Mouse (Mus musculus) embryonic facial prominence, embryonic 14.5 days (tissue): Measurements from ENCODE around the gene Sun2. TPM values are rescaled to one million over a fixed set of nuclear protein-coding genes. Genes with fewer than 3 reads are reported as not detected.

Experiments
- ATAC-seq: fragments of 200-750 bp; cut with Nextera tagmentation; 2 replicates; pipeline ENCODE4 v1.8.0; 2017; ENCODE audit warnings: low read depth, moderate number of reproducible peaks, moderate TSS enrichment
- DNase-seq: peaks from one replicate; pipeline ENCODE4 v3.0.0-alpha.2; 2015; ENCODE audit warnings: low spot score
- H3K27ac ChIP-seq: fragments of 300-500 bp; sonication (generic); replicated peaks from 2 replicates; pipeline ENCODE4 v1.5.1; 2014; ENCODE audit warnings: low read depth, mild to moderate bottlenecking, low read length, moderate library complexity
- H3K27me3 ChIP-seq: fragments of 300-500 bp; sonication (generic); replicated peaks from 2 replicates; pipeline ENCODE4 v1.6.1; 2014; ENCODE audit warnings: low read length; ENCODE audit not compliant: control insufficient read depth, insufficient read depth
- H3K36me3 ChIP-seq: fragments of 300-500 bp; sonication (generic); 2 replicates; pipeline ENCODE4 v1.6.1; 2014; ENCODE audit warnings: low read length, mixed read lengths; ENCODE audit not compliant: control insufficient read depth, insufficient read depth
- H3K4me1 ChIP-seq: fragments of 300-500 bp; sonication (generic); 2 replicates; pipeline ENCODE4 v1.6.1; 2014; ENCODE audit warnings: antibody characterized with exemption, low read length; ENCODE audit not compliant: control insufficient read depth, insufficient read depth
- H3K4me2 ChIP-seq: fragments of 300-500 bp; sonication (generic); 2 replicates; pipeline ENCODE4 v1.6.1; 2014; ENCODE audit warnings: low read depth, mild to moderate bottlenecking, low read length, moderate library complexity, mixed read lengths
- H3K4me3 ChIP-seq: fragments of 300-500 bp; sonication (generic); 2 replicates; pipeline ENCODE4 v1.5.1; 2014; ENCODE audit warnings: low read depth, mild to moderate bottlenecking, low read length
- H3K9ac ChIP-seq: fragments of 300-500 bp; sonication (generic); 2 replicates; pipeline ENCODE4 v1.6.1; 2014; ENCODE audit warnings: low read depth, mild to moderate bottlenecking, low read length, moderate library complexity, mixed read lengths
- H3K9me3 ChIP-seq: fragments of 300-500 bp; sonication (generic); 2 replicates; pipeline ENCODE4 v1.6.1; 2016; ENCODE audit warnings: low read length; ENCODE audit not compliant: control insufficient read depth
- WGBS: fragments of 180-500 bp; shearing (Covaris S2); extraction: QIAGEN DNeasy Blood & Tissue Kit; methylation state at CpG from one replicate; pipeline ENCODE4 v1.1.7; 2014; 5-methylcytosine and 5-hydroxymethylcytosine counted together
- polyA plus RNA-seq: library from polyadenylated mRNA; unstranded; fragments of >200 nt; fragmentation: Nextera tagmentation; extraction: Ambion mirVana; gene quantifications from 2 replicates; pipeline ENCODE4 v1.2.1, GENCODE M21; 2014

Gene Sun2
- polyA plus RNA-seq, 1 experiment from 2014 or later = 5.9 TPM

GRCm38 (mm10) chr15:79706603-79707214, 35.6 kb downstream of the Sun2 start:
- no peaks in the 10 kb centered on the region for H3K4me1 ChIP-seq
- H3K9ac ChIP-seq = no peak overlapping the region
- 87% methylated on average over 17 of the region's 17 CpGs for WGBS
- H3K27ac ChIP-seq = no peak overlapping the region
- ATAC-seq (no peak), DNase-seq (no peak)
- no peak overlapping the region for H3K4me3 ChIP-seq
- H3K4me2 ChIP-seq = no peak overlapping the region
- H3K9me3 ChIP-seq = no peaks in the 10 kb centered on the region
- peaks cover 45% of the 10 kb centered on the region for H3K36me3 ChIP-seq
- H3K27me3 ChIP-seq = no peaks in the 10 kb centered on the region

DNA sequence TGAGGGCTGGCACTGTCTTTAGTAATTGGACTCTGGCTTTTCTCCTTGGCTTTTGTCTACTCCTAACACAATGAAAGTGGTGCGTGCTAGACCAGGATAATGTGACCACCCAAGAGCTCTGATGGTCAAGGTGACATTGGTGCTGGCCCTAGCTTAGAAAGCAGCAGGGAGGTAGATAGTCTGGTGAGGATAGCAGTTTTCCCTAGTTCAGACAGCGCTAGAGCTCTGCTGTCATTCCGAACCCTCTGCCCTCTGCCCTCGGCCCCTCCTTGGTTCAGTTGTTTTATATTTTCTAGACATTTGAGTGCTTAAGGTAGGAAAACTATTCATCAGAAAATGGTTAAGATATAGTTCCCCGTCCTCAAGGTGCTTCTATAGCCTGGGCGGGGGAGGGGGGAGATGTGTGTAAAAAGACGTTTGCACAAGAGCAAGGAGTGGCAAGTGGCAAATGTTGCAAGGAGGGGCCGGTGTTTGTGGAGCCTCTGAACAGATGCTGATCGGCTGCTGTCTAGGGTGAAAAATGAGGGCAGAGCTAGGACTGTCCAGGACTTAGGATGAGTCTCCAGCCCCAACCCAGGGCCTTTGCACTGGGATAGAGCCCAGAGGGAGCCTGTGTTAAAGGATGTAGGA, 44.7 kb downstream of the Sun2 start:
- ATAC-seq (0 out of 2 replicates have a peak, but pooled peaks have one; percentile 33), DNase-seq (no peak)
- 77% methylated on average over 9 of the region's 9 CpGs for WGBS
- Histone ChIP-seq H3K4me1 (peaks cover 3% of the 10 kb centered on the region; the same call in 1 of the 2 replicates), H3K36me3 (peaks cover 28% of the 10 kb centered on the region; the same call in 1 of the 2 replicates), H3K4me3 (no peak overlapping the region), H3K27ac (no peak overlapping the region), H3K27me3 (no peaks in the 10 kb centered on the region), H3K9me3 (no peaks in the 10 kb centered on the region), H3K9ac (no peak overlapping the region), H3K4me2 (no peak overlapping the region)

GRCm38 (mm10) chr15:79697011-79697410, 45.3 kb downstream of the Sun2 start:
- DNase-seq (no peak), ATAC-seq (no peak; the same call in 1 of the 2 replicates)
- Histone ChIP-seq H3K4me2 (no peak overlapping the region), H3K36me3 (peaks cover 28% of the 10 kb centered on the region; the same call in 1 of the 2 replicates), H3K4me1 (peaks cover 4% of the 10 kb centered on the region; the same call in 1 of the 2 replicates), H3K9me3 (no peaks in the 10 kb centered on the region), H3K9ac (no peak overlapping the region), H3K27me3 (no peaks in the 10 kb centered on the region), H3K4me3 (no peak overlapping the region), H3K27ac (no peak overlapping the region)
- WGBS = 76% methylated on average over 6 of the region's 6 CpGs

GRCm38 (mm10) chr15:79696508-79696907, 45.8 kb downstream of the Sun2 start:
- H3K9me3 ChIP-seq = no peaks in the 10 kb centered on the region
- no peaks in the 10 kb centered on the region for H3K27me3 ChIP-seq
- no peak for ATAC-seq
- peaks cover 9% of the 10 kb centered on the region; the same call in 1 of the 2 replicates for H3K4me1 ChIP-seq
- WGBS = 95% methylated on average over 2 of the region's 2 CpGs
- H3K36me3 ChIP-seq = peaks cover 28% of the 10 kb centered on the region; the same call in 1 of the 2 replicates
- no peak for DNase-seq
- no peak overlapping the region for H3K4me2 ChIP-seq
- no peak overlapping the region for H3K27ac ChIP-seq
- H3K4me3 ChIP-seq = no peak overlapping the region
- H3K9ac ChIP-seq = no peak overlapping the region

- Histone ChIP-seq H3K4me2 (no peak overlapping the region), H3K36me3 (peaks cover 28% of the 10 kb centered on the region; the same call in 1 of the 2 replicates), H3K27me3 (no peaks in the 10 kb centered on the region), H3K9me3 (no peaks in the 10 kb centered on the region), H3K4me1 (peaks cover 12% of the 10 kb centered on the region; the same call in 1 of the 2 replicates), H3K9ac (no peak overlapping the region), H3K27ac (no peak overlapping the region), H3K4me3 (no peak overlapping the region)
- DNase-seq (no peak), ATAC-seq (no peak)
- 67% methylated on average over 3 of the region's 3 CpGs for WGBS
These were observed 46.8 kb downstream of the Sun2 start for GRCm38 (mm10) chr15:79695516-79695915.

GRCm38 (mm10) chr15:79694512-79694911, 47.8 kb downstream of the Sun2 start:
- H3K27ac ChIP-seq = no peak overlapping the region
- 90% methylated on average over 4 of the region's 4 CpGs for WGBS
- H3K36me3 ChIP-seq = peaks cover 27% of the 10 kb centered on the region; the same call in 1 of the 2 replicates
- no peak for ATAC-seq
- no peak overlapping the region for H3K9ac ChIP-seq
- no peak overlapping the region for H3K4me2 ChIP-seq
- peaks cover 12% of the 10 kb centered on the region; the same call in 1 of the 2 replicates for H3K4me1 ChIP-seq
- H3K9me3 ChIP-seq = no peaks in the 10 kb centered on the region
- DNase-seq = no peak
- no peaks in the 10 kb centered on the region for H3K27me3 ChIP-seq
- H3K4me3 ChIP-seq = no peak overlapping the region

- no peaks in the 10 kb centered on the region for H3K9me3 ChIP-seq
- 91% methylated on average over 11 of the region's 11 CpGs for whole genome bisulfite sequencing
- no peak overlapping the region for H3K27ac ChIP-seq
- H3K27me3 ChIP-seq = no peaks in the 10 kb centered on the region
- peaks cover 12% of the 10 kb centered on the region; the same call in 1 of the 2 replicates for H3K4me1 ChIP-seq
- no peak overlapping the region for H3K9ac ChIP-seq
- ATAC-seq (no peak), DNase-seq (no peak)
- H3K4me3 ChIP-seq = no peak overlapping the region
- peaks cover 22% of the 10 kb centered on the region; the same call in 1 of the 2 replicates for H3K36me3 ChIP-seq
- H3K4me2 ChIP-seq = no peak overlapping the region
These were observed 48.6 kb downstream of the Sun2 start for GRCm38 (mm10) chr15:79693740-79694139.

DNA sequence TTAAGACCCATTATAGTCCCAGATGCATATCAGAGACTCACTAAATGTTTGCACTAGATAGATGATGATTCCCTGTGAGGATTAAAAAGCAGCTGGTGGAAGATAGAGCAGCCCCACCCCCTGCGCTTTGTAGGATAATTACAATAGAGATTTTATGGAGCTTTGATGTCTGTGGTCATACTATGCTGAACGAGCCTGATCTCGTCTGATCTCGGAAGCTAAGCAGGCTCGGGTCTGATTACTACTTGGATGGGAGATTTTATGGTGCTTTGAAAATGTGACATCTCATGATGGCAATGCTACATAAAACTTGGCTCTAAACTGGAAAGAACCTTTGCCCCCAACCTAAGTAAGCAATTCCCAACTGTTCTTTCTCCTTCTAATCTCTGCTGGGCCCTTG, 50.0 kb downstream of the Sun2 start:
- no peak for ATAC-seq
- no peaks in the 10 kb centered on the region for H3K27me3 ChIP-seq
- peaks cover 22% of the 10 kb centered on the region; the same call in 1 of the 2 replicates for H3K36me3 ChIP-seq
- peaks cover 17% of the 10 kb centered on the region for H3K4me1 ChIP-seq
- H3K4me2 ChIP-seq = peak overlapping the region; percentile 97
- peak overlapping the region; percentile 96 for H3K4me3 ChIP-seq
- 0 out of 2 replicates have a peak overlapping the region, but pooled peaks have one; percentile 19 for H3K9ac ChIP-seq
- H3K27ac ChIP-seq = no peak overlapping the region
- DNase-seq = no peak
- WGBS = 73% methylated on average over 5 of the region's 5 CpGs
- no peaks in the 10 kb centered on the region for H3K9me3 ChIP-seq
